Mouse (Mus musculus): ENCODE measurements around the gene Akap2. TPM values are rescaled to one million over a fixed set of nuclear protein-coding genes. Genes with fewer than 3 reads are reported as not detected.

Akap2 gene
- total and polyA plus RNA-seq, 2 experiments = 4.2 to 6.5 TPM

DNA sequence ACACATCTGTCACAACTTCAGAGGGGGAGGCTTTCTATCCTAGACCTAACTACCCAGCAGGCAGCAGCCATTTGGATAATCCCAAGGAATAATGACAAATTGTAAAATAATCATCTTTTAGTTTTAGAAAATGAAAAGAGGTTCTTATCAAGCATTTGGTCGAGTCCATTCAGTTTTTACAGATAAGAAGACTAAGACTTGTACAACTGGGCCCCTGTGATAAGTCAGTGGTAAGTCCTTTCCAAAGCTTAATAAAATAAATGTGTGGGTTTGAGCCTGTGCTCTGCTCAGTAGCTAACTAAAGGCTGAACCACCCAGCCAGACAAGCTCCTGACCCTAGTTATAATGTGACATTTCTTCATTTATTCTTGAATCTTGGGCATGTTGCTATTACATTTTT lies 81.8 kb downstream of the Akap2 start:
- Histone ChIP-seq H3K36me3 (ENCODE audit: control insufficient read depth, insufficient read depth, low read length) (no peaks in the 10 kb centered on the region), H3K27me3 (ENCODE audit: control insufficient read depth, insufficient read depth, low read length) (no peaks in the 10 kb centered on the region), H3K9ac (ENCODE audit: low read depth, low read length) (no peak overlapping the region), H3K79me2 (ENCODE audit: control insufficient read depth, insufficient read depth, low read length) (peaks cover 5% of the 10 kb centered on the region; the same call in 1 of the 2 replicates), H3K4me1 (ENCODE audit: control insufficient read depth, insufficient read depth, low read length) (no peaks in the 10 kb centered on the region), H3K4me3 (ENCODE audit: insufficient read depth, low read depth, low read length) (no peak overlapping the region), H3K27ac (replicated peaks; ENCODE audit: insufficient read depth, low read depth, low read length) (no peak overlapping the region)
- TF ChIP-seq CTCF (IDR thresholded peaks at IDR 0.05; ENCODE audit: low read depth, low read length) = no peak
- TF ChIP-seq POLR2A (IDR thresholded peaks at IDR 0.05; ENCODE audit: extremely low read depth, insufficient read depth, low read length) = no peak
- no peak for DNase-seq (ENCODE audit: extremely low read depth, low read depth, low spot score)
- WGBS = 58% methylated on average over 1 of the region's 1 CpGs

DNA sequence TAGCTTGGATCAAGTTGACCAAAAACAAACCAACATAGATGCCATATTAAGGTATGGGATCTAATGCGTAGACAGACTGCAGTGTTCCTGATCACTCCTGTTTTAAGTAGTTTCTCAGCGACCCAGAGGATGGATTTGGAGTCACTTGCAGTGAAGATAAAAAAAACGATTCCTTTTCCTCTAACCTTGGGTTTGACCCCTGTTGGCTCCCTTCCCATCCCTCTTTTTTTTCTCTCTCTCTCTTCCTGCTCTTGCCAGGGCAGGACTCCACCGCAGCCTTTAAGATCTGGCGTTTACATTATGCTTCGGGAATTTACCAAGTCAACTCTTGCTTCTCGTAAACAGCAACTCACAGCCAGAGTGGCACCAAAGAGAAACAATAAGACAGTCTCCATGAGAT lies 83.8 kb downstream of the Akap2 start:
- Histone ChIP-seq H3K27me3 (ENCODE audit: control insufficient read depth, insufficient read depth, low read length) (no peaks in the 10 kb centered on the region), H3K36me3 (ENCODE audit: control insufficient read depth, insufficient read depth, low read length) (no peaks in the 10 kb centered on the region), H3K9ac (ENCODE audit: low read depth, low read length) (no peak overlapping the region), H3K27ac (replicated peaks; ENCODE audit: insufficient read depth, low read depth, low read length) (no peak overlapping the region), H3K79me2 (ENCODE audit: control insufficient read depth, insufficient read depth, low read length) (peaks cover 3% of the 10 kb centered on the region; the same call in 1 of the 2 replicates), H3K4me3 (ENCODE audit: insufficient read depth, low read depth, low read length) (no peak overlapping the region), H3K4me1 (ENCODE audit: control insufficient read depth, insufficient read depth, low read length) (no peaks in the 10 kb centered on the region)
- no peak for DNase-seq (ENCODE audit: extremely low read depth, low read depth, low spot score)
- 64% methylated on average over 7 of the region's 7 CpGs for WGBS
- TF ChIP-seq POLR2A (IDR thresholded peaks at IDR 0.05; ENCODE audit: extremely low read depth, insufficient read depth, low read length) (no peak), CTCF (IDR thresholded peaks at IDR 0.05; ENCODE audit: low read depth, low read length) (no peak)

DNA sequence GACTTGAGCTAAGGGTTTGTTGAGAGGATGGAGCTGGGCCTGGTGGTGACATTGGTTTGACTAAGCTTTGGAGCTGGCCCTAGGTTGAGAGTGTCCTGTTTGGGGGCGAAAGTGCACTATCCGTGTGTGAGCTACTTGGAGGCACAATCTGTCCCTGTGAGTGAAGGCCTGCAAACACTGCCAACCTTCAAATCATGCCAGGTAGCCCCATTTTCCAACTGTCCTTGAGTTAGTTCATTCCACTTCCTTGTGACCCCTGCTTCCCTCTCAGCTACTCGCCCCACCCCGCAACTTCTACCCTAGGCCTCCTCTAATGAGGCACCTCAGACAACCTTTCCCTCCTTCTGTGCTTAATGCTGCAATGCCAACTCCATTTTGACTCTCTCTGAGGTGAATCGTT lies 84.5 kb downstream of the Akap2 start:
- H3K27me3 ChIP-seq (ENCODE audit: control insufficient read depth, insufficient read depth, low read length) = no peaks in the 10 kb centered on the region
- 82% methylated on average over 5 of the region's 5 CpGs for WGBS
- TF ChIP-seq POLR2A (IDR thresholded peaks at IDR 0.05; ENCODE audit: extremely low read depth, insufficient read depth, low read length) = no peak
- TF ChIP-seq CTCF (IDR thresholded peaks at IDR 0.05; ENCODE audit: low read depth, low read length) = no peak
- H3K4me3 ChIP-seq (ENCODE audit: insufficient read depth, low read depth, low read length) = no peak overlapping the region
- H3K36me3 ChIP-seq (ENCODE audit: control insufficient read depth, insufficient read depth, low read length) = no peaks in the 10 kb centered on the region
- H3K79me2 ChIP-seq (ENCODE audit: control insufficient read depth, insufficient read depth, low read length) = no peaks in the 10 kb centered on the region
- no peak overlapping the region for H3K27ac ChIP-seq (replicated peaks; ENCODE audit: insufficient read depth, low read depth, low read length)
- no peak overlapping the region for H3K9ac ChIP-seq (ENCODE audit: low read depth, low read length)
- H3K4me1 ChIP-seq (ENCODE audit: control insufficient read depth, insufficient read depth, low read length) = no peaks in the 10 kb centered on the region
- no peak for DNase-seq (ENCODE audit: extremely low read depth, low read depth, low spot score)

DNA sequence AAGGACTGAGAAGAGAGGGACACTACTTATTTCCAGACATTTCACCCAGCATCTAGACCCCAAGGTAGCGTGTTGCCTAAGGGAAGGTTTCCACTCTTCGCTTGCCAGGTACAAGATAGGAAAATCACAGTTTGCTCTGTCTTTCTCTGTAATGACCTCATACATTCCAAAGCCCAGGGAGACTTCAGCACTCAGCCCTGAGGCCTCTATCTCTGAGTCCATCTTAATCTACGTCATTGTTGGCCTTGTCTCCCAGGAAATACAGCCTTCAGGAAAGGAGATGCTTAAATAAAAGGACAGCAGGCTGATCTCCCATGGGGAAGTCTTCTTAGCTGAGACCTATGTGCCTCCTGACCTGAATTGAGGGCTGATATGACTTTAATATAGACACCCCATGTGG lies 85.0 kb downstream of the Akap2 start:
- Histone ChIP-seq H3K4me1 (ENCODE audit: control insufficient read depth, insufficient read depth, low read length) (no peaks in the 10 kb centered on the region), H3K4me3 (ENCODE audit: insufficient read depth, low read depth, low read length) (no peak overlapping the region), H3K9ac (ENCODE audit: low read depth, low read length) (no peak overlapping the region), H3K27ac (replicated peaks; ENCODE audit: insufficient read depth, low read depth, low read length) (no peak overlapping the region), H3K27me3 (ENCODE audit: control insufficient read depth, insufficient read depth, low read length) (no peaks in the 10 kb centered on the region), H3K79me2 (ENCODE audit: control insufficient read depth, insufficient read depth, low read length) (no peaks in the 10 kb centered on the region), H3K36me3 (ENCODE audit: control insufficient read depth, insufficient read depth, low read length) (no peaks in the 10 kb centered on the region)
- DNase-seq (ENCODE audit: extremely low read depth, low read depth, low spot score) = no peak
- 86% methylated on average over 3 of the region's 3 CpGs for WGBS
- TF ChIP-seq POLR2A (IDR thresholded peaks at IDR 0.05; ENCODE audit: extremely low read depth, insufficient read depth, low read length) (no peak), CTCF (IDR thresholded peaks at IDR 0.05; ENCODE audit: low read depth, low read length) (no peak)

DNA sequence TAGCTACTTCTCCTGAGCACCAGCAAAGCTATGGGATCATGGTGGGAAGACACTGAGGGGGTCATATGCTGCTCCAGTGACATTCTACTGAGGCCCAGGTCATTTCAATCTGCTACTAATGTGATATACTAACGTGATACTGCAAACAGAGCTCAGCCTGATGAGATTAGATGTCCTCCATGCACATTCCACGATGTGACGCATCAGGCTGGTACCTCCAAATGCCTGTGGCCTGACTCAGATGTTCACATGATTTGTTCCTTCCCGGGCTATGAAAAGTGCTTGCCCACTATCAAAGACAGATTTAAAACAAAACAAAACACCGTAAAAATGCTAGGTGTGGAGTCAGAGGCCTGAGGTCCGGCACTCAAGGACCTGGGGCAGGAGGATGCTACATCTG lies 87.4 kb downstream of the Akap2 start:
- no peak overlapping the region for H3K27ac ChIP-seq (replicated peaks; ENCODE audit: insufficient read depth, low read depth, low read length)
- peaks cover 4% of the 10 kb centered on the region; the same call in 1 of the 2 replicates for H3K79me2 ChIP-seq (ENCODE audit: control insufficient read depth, insufficient read depth, low read length)
- no peak for TF ChIP-seq POLR2A (IDR thresholded peaks at IDR 0.05; ENCODE audit: extremely low read depth, insufficient read depth, low read length)
- no peak for TF ChIP-seq CTCF (IDR thresholded peaks at IDR 0.05; ENCODE audit: low read depth, low read length)
- 83% methylated on average over 6 of the region's 6 CpGs for WGBS
- no peak for DNase-seq (ENCODE audit: extremely low read depth, low read depth, low spot score)
- no peak overlapping the region for H3K4me3 ChIP-seq (ENCODE audit: insufficient read depth, low read depth, low read length)
- H3K27me3 ChIP-seq (ENCODE audit: control insufficient read depth, insufficient read depth, low read length) = no peaks in the 10 kb centered on the region
- H3K36me3 ChIP-seq (ENCODE audit: control insufficient read depth, insufficient read depth, low read length) = no peaks in the 10 kb centered on the region
- H3K4me1 ChIP-seq (ENCODE audit: control insufficient read depth, insufficient read depth, low read length) = peaks cover 7% of the 10 kb centered on the region
- H3K9ac ChIP-seq (ENCODE audit: low read depth, low read length) = no peak overlapping the region

DNA sequence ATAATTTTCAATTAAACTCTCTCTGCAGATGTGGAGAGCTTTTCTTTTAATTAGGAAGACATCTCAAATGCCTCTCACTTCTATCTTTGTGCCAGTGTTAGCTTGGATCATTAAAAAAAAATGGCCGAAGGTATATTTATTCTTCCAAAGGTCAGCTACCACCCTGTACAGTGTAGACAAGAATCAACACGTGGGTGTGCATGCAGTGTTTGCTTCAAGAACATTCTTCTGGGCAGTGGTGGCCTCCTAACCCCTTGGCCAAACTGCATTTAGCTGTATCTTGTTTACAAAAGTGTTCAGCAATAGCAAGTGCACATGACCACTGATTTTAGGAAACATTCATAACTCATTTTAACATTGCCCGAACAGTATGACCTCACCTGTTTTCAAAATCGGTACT lies 92.0 kb downstream of the Akap2 start:
- 19% methylated on average over 4 of the region's 4 CpGs for WGBS
- H3K36me3 ChIP-seq (ENCODE audit: control insufficient read depth, insufficient read depth, low read length) = no peaks in the 10 kb centered on the region
- H3K79me2 ChIP-seq (ENCODE audit: control insufficient read depth, insufficient read depth, low read length) = peaks cover 4% of the 10 kb centered on the region; the same call in 1 of the 2 replicates
- no peaks in the 10 kb centered on the region for H3K27me3 ChIP-seq (ENCODE audit: control insufficient read depth, insufficient read depth, low read length)
- H3K9ac ChIP-seq (ENCODE audit: low read depth, low read length) = no peak overlapping the region
- peak overlapping the region; percentile 35; the same call in 1 of the 2 replicates for H3K27ac ChIP-seq (replicated peaks; ENCODE audit: insufficient read depth, low read depth, low read length)
- no peak overlapping the region for H3K4me3 ChIP-seq (ENCODE audit: insufficient read depth, low read depth, low read length)
- peak; percentile 98 for DNase-seq (ENCODE audit: extremely low read depth, low read depth, low spot score)
- TF ChIP-seq POLR2A (IDR thresholded peaks at IDR 0.05; ENCODE audit: extremely low read depth, insufficient read depth, low read length) = no peak
- TF ChIP-seq CTCF (IDR thresholded peaks at IDR 0.05; ENCODE audit: low read depth, low read length) = no peak
- H3K4me1 ChIP-seq (ENCODE audit: control insufficient read depth, insufficient read depth, low read length) = peaks cover 8% of the 10 kb centered on the region
